Mouse (Mus musculus): ENCODE data around the gene Rilp. TPM values are rescaled to one million over a fixed set of nuclear protein-coding genes. Genes with fewer than 3 reads are reported as not detected.

Rilp gene
- polyA plus RNA-seq, 1 experiment from 2014 or later = 0.34 TPM

DNA sequence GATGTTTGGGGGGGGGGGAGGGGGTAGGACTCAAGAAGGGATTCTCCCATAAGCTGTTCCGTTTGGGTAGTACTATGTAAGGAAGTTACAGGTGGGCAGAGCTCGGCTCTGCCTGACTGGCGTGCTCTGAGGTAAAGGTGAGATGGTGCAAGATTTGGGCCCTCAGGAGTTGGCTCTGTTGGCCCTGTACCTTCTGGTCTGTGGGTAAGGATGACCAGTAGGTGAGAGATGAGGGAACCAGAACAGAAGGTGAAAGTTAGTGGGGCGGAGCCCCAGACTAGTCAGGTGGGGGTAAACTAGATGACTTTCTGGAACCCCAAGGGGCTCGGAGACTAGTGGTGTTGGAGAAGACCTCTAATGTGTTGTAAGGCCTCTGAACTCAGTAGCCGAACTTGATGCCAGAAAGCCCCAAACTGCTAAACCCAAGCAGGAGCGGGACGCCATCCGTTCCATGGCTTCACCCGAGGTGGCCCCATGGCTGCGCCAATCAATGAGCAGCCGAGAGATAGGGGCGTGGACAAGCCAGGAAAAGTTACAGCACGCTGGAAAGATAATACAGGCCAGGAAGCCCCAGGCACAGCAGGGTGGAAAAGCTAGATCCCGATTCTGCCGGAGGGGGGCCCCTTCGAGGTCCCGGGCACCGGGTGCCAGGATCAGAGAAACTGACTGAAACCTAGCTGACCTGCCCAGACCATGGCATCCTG lies 42.2 kb upstream of the Rilp start:
- H3K27ac ChIP-seq = no peak overlapping the region
- H3K4me1 ChIP-seq = peaks cover 12% of the 10 kb centered on the region
- H3K36me3 ChIP-seq (replicated peaks) = peaks cover 9% of the 10 kb centered on the region; the same call in 1 of the 2 replicates
- 21% methylated on average over 19 of the region's 19 CpGs for WGBS
- H3K4me2 ChIP-seq = peak overlapping the region; percentile 56
- H3K27me3 ChIP-seq = peaks cover 13% of the 10 kb centered on the region; the same call in 1 of the 2 replicates
- peak overlapping the region; percentile 36; the same call in 1 of the 2 replicates for H3K9ac ChIP-seq
- H3K9me3 ChIP-seq = peaks cover 3% of the 10 kb centered on the region; the same call in 1 of the 2 replicates
- peak overlapping the region; percentile 35 for H3K4me3 ChIP-seq (replicated peaks)
- ATAC-seq (ENCODE audit: low FRiP score) = no peak; the same call in 1 of the 2 replicates

DNA sequence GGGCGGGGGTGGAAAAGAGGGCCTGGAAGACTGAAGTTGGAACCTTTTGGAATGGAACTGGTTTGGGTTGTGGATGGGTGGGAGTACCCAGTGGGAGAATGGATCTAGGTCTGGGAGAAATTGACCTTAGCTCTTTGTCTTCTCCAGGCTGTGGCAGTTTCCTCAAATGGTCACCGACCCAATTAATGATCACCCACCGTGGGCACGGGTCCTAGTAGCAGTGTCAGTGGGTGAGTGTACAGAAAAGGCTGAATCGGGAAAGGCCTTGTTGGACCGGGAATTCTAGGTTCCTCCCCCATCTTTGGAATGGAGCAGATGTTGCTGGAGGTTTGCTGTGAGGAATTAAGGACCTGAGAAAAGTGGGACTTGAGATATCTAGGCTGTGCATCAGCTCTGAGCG lies 41.5 kb upstream of the Rilp start:
- H3K9me3 ChIP-seq = peaks cover 3% of the 10 kb centered on the region; the same call in 1 of the 2 replicates
- peak overlapping the region; percentile 56 for H3K4me2 ChIP-seq
- ATAC-seq (ENCODE audit: low FRiP score) = no peak
- H3K36me3 ChIP-seq (replicated peaks) = peaks cover 9% of the 10 kb centered on the region; the same call in 1 of the 2 replicates
- H3K27ac ChIP-seq = no peak overlapping the region
- peak overlapping the region; percentile 35 for H3K4me3 ChIP-seq (replicated peaks)
- 0 out of 2 replicates have a peak overlapping the region, but pooled peaks have one; percentile 36 for H3K9ac ChIP-seq
- H3K4me1 ChIP-seq = peaks cover 7% of the 10 kb centered on the region
- 68% methylated on average over 7 of the region's 7 CpGs for WGBS
- peaks cover 13% of the 10 kb centered on the region; the same call in 1 of the 2 replicates for H3K27me3 ChIP-seq

DNA sequence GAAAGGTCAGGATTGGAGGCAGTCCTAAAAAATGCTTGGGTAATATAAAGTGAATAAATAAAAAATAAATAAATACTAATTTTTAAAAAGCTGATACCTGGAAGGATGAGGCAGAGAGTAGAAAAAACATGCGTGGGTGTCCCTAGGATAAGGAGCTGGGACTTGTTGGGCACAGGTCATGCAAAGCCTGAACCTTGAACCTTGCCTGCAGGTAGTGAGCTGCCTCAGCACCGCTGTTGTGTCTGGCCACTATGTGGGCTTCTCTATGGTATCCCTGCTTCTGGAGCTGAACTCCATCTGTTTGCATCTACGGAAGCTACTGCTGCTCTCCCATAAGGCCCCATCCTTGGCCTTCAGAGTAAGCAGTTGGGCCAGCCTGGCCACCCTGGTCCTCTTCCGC lies 40.6 kb upstream of the Rilp start:
- Histone ChIP-seq H3K4me3 (replicated peaks) (no peak overlapping the region), H3K9me3 (peaks cover 3% of the 10 kb centered on the region; the same call in 1 of the 2 replicates), H3K4me2 (no peak overlapping the region), H3K27me3 (peaks cover 13% of the 10 kb centered on the region; the same call in 1 of the 2 replicates), H3K9ac (no peak overlapping the region), H3K4me1 (peaks cover 7% of the 10 kb centered on the region), H3K27ac (no peak overlapping the region), H3K36me3 (replicated peaks) (peaks cover 9% of the 10 kb centered on the region; the same call in 1 of the 2 replicates)
- no peak for ATAC-seq (ENCODE audit: low FRiP score)
- 91% methylated on average over 4 of the region's 4 CpGs for WGBS

DNA sequence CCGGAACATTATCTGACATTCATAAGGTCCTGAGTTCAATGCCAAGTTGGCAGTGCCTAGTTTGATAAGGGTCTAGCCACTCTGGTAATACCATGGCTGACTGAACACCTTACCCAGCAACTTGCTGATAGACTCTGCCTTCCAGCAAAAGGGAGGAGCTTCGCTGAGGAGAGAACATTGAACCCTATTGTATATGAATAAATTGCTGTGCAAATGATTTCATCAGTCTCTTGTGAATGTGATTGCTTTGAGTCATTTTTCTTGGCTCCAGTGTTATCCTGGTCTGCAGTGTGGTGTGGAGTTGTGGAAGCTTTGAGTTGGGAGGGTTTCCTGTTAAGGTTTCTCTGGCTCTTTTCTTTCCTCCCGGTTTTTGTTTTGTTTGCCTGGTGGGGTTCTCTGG lies 39.2 kb upstream of the Rilp start:
- Histone ChIP-seq H3K36me3 (replicated peaks) (0 out of 2 replicates have a peak, but pooled peaks cover 3% of the 10 kb centered on the region), H3K27me3 (peaks cover 13% of the 10 kb centered on the region; the same call in 1 of the 2 replicates), H3K9ac (no peak overlapping the region), H3K9me3 (peaks cover 3% of the 10 kb centered on the region; the same call in 1 of the 2 replicates), H3K4me3 (replicated peaks) (no peak overlapping the region), H3K27ac (no peak overlapping the region), H3K4me2 (no peak overlapping the region), H3K4me1 (peaks cover 7% of the 10 kb centered on the region)
- WGBS = 97% methylated on average over 2 of the region's 3 CpGs
- ATAC-seq (ENCODE audit: low FRiP score) = no peak

DNA sequence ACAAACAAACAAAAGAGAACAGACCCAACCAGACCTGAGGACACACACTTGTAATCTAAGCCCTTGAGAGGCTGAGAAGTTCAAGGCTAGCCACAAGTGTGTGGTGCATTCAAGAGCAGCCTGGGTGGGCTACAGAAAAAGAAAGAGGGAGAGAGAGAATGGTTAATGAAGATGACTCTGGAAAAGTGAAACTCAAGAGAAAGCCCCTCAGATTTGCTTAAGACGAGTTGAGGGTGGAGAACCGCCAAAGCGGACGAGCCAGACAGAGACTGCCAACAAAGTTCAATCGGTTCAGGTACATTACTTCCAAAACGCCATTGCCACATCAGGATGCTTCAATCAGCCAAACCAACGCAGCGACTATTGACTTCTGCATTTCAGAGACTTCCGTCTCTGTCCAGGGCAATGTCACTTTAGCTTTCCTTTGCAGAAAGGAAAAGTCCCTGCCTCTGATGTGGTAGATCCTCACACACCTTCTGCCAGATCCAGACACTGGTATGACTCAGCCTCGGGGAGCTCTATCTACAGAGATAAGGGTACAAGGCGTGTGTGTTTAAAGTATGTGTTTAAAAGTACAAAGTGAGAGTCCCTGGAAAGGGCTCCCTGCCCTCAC lies 37.3 kb upstream of the Rilp start:
- Histone ChIP-seq H3K4me3 (replicated peaks) (no peak overlapping the region), H3K27ac (no peak overlapping the region), H3K4me2 (no peak overlapping the region), H3K36me3 (replicated peaks) (no peaks in the 10 kb centered on the region), H3K9me3 (no peaks in the 10 kb centered on the region), H3K27me3 (peaks cover 17% of the 10 kb centered on the region), H3K9ac (no peak overlapping the region), H3K4me1 (peaks cover 5% of the 10 kb centered on the region)
- 87% methylated on average over 11 of the region's 11 CpGs for WGBS
- ATAC-seq (ENCODE audit: low FRiP score) = no peak

DNA sequence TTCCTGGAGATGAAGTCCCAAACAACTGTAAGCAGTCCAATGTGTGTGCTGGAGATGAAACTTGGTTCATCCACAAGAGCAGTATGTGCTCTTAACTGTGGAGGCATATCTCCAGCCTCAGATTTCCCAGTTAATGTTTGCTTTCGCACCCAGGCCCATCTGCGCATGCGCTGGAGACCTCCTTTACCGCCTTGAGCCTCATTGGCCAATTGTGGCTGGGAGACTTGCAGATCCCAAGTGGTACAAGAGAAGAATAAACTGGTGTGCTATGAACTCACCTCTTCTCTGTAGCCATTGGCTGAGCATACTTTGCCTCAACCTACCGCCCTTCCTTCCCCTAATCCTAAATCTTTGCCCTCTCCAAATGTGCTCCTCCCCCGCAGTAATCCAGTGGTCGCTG lies 36.5 kb upstream of the Rilp start:
- Histone ChIP-seq H3K9me3 (no peaks in the 10 kb centered on the region), H3K4me2 (no peak overlapping the region), H3K36me3 (replicated peaks) (no peaks in the 10 kb centered on the region), H3K27me3 (peaks cover 15% of the 10 kb centered on the region; the same call in 1 of the 2 replicates), H3K27ac (no peak overlapping the region), H3K9ac (no peak overlapping the region), H3K4me1 (no peaks in the 10 kb centered on the region), H3K4me3 (replicated peaks) (no peak overlapping the region)
- 70% methylated on average over 7 of the region's 7 CpGs for WGBS
- no peak for ATAC-seq (ENCODE audit: low FRiP score)

DNA sequence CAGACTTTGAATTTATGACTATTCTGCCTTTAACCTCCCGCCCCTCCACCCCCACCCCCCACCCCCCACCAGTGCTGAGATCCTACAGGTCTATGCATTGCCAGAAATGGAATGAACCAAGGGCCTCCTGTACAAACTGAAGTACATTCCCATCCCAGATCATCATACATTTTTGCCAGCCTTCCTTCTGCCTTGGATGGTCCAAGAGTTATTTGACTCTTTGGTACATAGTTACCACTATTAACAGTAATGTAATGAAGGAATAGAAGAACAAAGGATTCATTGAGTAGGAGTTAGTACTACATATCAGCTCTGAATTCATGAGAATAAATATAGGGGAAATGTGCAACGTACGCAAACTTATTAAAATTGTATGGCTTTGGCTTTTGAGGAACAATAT lies 23.7 kb upstream of the Rilp start:
- ATAC-seq (ENCODE audit: low FRiP score) = peak; percentile 48; the same call in 1 of the 2 replicates

DNA sequence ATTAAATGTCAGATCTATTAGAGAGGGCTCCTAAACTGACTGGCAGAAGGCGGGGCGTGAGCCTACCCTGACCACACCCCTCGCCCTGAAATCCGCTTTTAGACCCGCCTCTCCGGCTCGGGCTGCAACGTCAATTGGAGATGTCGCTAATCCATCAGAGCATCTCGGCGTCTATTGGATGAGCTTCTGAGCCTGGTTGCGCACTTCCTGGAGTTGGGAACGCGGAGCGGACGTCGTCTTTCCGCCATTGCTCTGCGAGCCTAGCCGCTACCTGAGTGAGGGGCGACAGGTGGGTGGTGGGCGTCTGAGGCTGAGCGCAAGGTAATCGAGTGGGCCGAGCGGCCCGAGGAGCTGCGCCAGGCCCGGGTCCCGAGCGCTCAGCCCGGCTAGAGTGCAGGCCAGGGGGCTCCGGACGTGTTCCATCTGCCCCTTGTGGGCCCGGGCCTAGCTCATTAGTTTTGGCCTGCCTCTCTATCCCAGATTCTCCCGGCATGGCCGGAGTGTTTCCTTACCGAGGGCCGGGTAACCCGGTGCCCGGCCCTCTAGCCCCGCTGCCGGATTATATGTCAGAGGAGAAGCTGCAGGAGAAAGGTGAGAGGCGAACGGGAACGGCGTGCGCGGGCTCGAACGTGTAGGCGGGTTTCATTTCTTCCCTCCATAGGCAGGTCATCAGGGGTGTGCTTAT lies 23.2 kb upstream of the Rilp start, which contains the start of gene Prpf8:
Gene Prpf8, plus strand, starts transcription at position 216 of the 685 bp plus-strand sequence.
- WGBS = under 1% methylated on average over 52 of the region's 52 CpGs
- Histone ChIP-seq H3K9me3 (no peaks in the 10 kb centered on the region), H3K27me3 (no peaks in the 10 kb centered on the region; the same call in 1 of the 2 replicates), H3K4me3 (replicated peaks) (peak within 1 kb of the TSS; percentile 67), H3K9ac (peak within 1 kb of the TSS; percentile 94), H3K4me1 (peaks cover 15% of the 10 kb centered on the region), H3K27ac (peak within 1 kb of the TSS; percentile 68), H3K36me3 (replicated peaks) (peaks cover 25% of the 10 kb centered on the region), H3K4me2 (peak within 1 kb of the TSS; percentile 97)
- ATAC-seq (ENCODE audit: low FRiP score) = peak; percentile 99

More for the DNA sequence above, 23.7 kb upstream of the Rilp start:
- Histone ChIP-seq H3K36me3 (replicated peaks) (peaks cover 19% of the 10 kb centered on the region), H3K4me2 (peak overlapping the region; percentile 97), H3K9ac (no peak overlapping the region), H3K4me3 (replicated peaks) (peak overlapping the region; percentile 67; the same call in 1 of the 2 replicates), H3K4me1 (peaks cover 15% of the 10 kb centered on the region), H3K9me3 (no peaks in the 10 kb centered on the region), H3K27me3 (no peaks in the 10 kb centered on the region; the same call in 1 of the 2 replicates), H3K27ac (no peak overlapping the region)
- 20% methylated on average over 3 of the region's 3 CpGs for WGBS

DNA sequence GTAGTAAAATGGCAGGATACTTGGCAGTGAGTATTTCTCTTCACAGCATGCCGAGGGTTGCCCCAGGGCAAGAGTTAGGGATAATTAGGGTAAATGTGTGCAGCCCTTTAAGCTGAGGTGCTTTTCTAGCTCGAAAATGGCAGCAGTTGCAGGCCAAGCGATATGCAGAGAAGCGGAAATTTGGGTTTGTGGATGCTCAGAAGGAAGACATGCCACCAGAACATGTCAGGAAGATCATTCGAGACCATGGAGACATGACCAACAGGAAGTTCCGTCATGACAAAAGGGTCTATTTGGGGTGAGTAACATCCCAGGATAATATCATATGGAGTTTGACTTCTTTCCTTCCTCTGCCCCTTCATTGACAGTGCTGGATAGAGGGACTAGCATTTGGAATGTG lies 22.4 kb upstream of the Rilp start:
- Histone ChIP-seq H3K27me3 (no peaks in the 10 kb centered on the region; the same call in 1 of the 2 replicates), H3K4me3 (replicated peaks) (peak overlapping the region; percentile 67), H3K27ac (no peak overlapping the region), H3K36me3 (replicated peaks) (peaks cover 33% of the 10 kb centered on the region), H3K9ac (peak overlapping the region; percentile 94), H3K4me2 (peak overlapping the region; percentile 97), H3K4me1 (peaks cover 15% of the 10 kb centered on the region), H3K9me3 (no peaks in the 10 kb centered on the region)
- WGBS = 48% methylated on average over 6 of the region's 6 CpGs
- ATAC-seq (ENCODE audit: low FRiP score) = no peak

DNA sequence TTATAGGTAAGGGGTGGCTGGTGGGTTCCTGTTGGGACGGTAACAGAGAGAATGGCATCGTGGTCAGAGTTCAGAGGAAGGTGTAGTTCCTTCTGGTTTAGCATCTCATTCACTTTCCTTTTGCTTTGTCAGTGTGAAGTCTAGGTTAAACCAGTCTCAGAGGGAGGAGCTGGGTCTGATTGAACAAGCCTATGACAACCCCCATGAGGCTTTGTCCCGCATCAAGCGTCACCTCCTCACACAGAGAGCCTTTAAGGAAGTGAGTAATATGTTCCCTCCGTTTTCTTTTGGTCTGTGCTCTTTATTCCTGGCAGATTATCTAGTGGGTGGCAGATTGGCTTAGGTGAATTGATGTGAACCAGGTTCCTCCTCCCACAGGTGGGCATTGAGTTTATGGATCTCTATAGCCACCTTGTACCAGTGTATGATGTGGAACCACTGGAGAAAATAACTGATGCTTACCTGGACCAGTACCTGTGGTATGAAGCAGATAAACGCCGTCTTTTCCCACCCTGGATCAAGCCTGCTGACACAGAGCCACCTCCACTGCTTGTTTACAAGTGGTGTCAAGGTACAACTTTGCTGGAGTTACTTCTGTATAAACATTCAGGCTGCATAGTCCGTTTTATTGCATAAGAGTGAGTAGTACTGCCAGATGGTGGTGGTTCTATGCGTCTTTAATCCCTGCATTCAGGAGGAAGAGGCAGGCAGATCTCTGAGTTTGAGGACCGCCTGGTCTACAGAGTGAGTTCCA lies 15.4 kb upstream of the Rilp start:
- no peaks in the 10 kb centered on the region for H3K9me3 ChIP-seq
- no peak overlapping the region for H3K4me2 ChIP-seq
- no peak overlapping the region for H3K27ac ChIP-seq
- no peak overlapping the region for H3K4me3 ChIP-seq (replicated peaks)
- H3K9ac ChIP-seq = no peak overlapping the region
- peaks cover 99% of the 10 kb centered on the region for H3K36me3 ChIP-seq (replicated peaks)
- no peak for ATAC-seq (ENCODE audit: low FRiP score)
- H3K4me1 ChIP-seq = no peaks in the 10 kb centered on the region
- WGBS = 95% methylated on average over 10 of the region's 10 CpGs
- no peaks in the 10 kb centered on the region for H3K27me3 ChIP-seq

DNA sequence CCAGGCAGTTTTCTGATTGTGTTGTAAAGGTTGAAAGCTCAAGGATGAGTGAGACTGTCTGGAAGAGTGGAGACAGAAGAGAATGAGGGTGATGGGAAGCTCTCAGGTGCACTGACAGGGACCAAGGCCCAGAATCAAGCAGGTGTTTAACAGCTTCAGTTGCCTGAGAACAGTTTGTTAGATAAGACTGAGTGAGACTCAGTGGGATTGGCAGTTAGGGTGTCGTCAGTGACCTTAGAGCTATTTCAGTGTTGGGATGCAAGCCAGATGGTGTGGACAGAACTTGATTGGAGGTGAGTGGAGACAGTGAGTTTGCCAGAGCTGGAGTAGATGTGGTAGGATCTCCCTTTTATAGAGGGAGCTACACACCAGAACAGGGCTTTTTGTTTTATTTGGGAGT lies 11.8 kb upstream of the Rilp start:
- Histone ChIP-seq H3K9ac (no peak overlapping the region), H3K4me1 (no peaks in the 10 kb centered on the region), H3K9me3 (no peaks in the 10 kb centered on the region), H3K36me3 (replicated peaks) (peaks cover 99% of the 10 kb centered on the region), H3K4me3 (replicated peaks) (no peak overlapping the region), H3K27me3 (no peaks in the 10 kb centered on the region), H3K4me2 (no peak overlapping the region), H3K27ac (no peak overlapping the region)
- ATAC-seq (ENCODE audit: low FRiP score) = no peak
- 87% methylated on average over 1 of the region's 1 CpGs for WGBS
